Mouse (Mus musculus): ENCODE results near the gene Tm4sf4.

Tm4sf4 gene

GRCm38 (mm10) chr3:57425089-57425730, at the start of gene Tm4sf4:
Gene Tm4sf4 (plus strand): TSS chr3:57425314.
- 72% methylated on average over 10 of the region's 10 CpGs for WGBS

GRCm38 (mm10) chr3:57386423-57386822, 38.7 kb upstream of the Tm4sf4 start:
- 92% methylated on average over 6 of the region's 6 CpGs for WGBS

- 88% methylated on average over 2 of the region's 2 CpGs for WGBS
These were observed 38.2 kb upstream of the Tm4sf4 start for GRCm38 (mm10) chr3:57386895-57387294.

- 79% methylated on average over 2 of the region's 2 CpGs for WGBS
These were observed 37.5 kb upstream of the Tm4sf4 start for GRCm38 (mm10) chr3:57387593-57387992.

- 94% methylated on average over 4 of the region's 4 CpGs for WGBS
These were observed 13.6 kb upstream of the Tm4sf4 start for GRCm38 (mm10) chr3:57411535-57411934.

GRCm38 (mm10) chr3:57420233-57420632, 4.9 kb upstream of the Tm4sf4 start:
- 86% methylated on average over 2 of the region's 2 CpGs for WGBS

- 97% methylated on average over 1 of the region's 1 CpGs for WGBS
These were observed 4.5 kb upstream of the Tm4sf4 start for GRCm38 (mm10) chr3:57420660-57421059.

GRCm38 (mm10) chr3:57426351-57426750, 1.2 kb downstream of the Tm4sf4 start:
- 91% methylated on average over 11 of the region's 11 CpGs for WGBS

- whole genome bisulfite sequencing, result 46% methylated on average over 5 of the region's 5 CpGs
These were observed 3.8 kb downstream of the Tm4sf4 start for GRCm38 (mm10) chr3:57428682-57429464.

GRCm38 (mm10) chr3:57429486-57429885, 4.4 kb downstream of the Tm4sf4 start:
- WGBS, result 63% methylated on average over 4 of the region's 4 CpGs

- 69% methylated on average over 3 of the region's 3 CpGs for WGBS
These were observed 6.6 kb downstream of the Tm4sf4 start for GRCm38 (mm10) chr3:57431706-57432105.

GRCm38 (mm10) chr3:57435364-57435763, 10.2 kb downstream of the Tm4sf4 start:
- 85% methylated on average over 8 of the region's 8 CpGs for WGBS

- WGBS, result 79% methylated on average over 3 of the region's 3 CpGs
These were observed 15.8 kb downstream of the Tm4sf4 start for GRCm38 (mm10) chr3:57440956-57441355.

GRCm38 (mm10) chr3:57445706-57446105, 20.6 kb downstream of the Tm4sf4 start:
- 43% methylated on average over 3 of the region's 3 CpGs for WGBS

GRCm38 (mm10) chr3:57447889-57448288, 22.8 kb downstream of the Tm4sf4 start:
- WGBS, result 9% methylated on average over 1 of the region's 1 CpGs

GRCm38 (mm10) chr3:57448445-57448844, 23.3 kb downstream of the Tm4sf4 start:
- WGBS, result 25% methylated on average over 5 of the region's 5 CpGs

GRCm38 (mm10) chr3:57458652-57459051, 33.5 kb downstream of the Tm4sf4 start:
- 84% methylated on average over 11 of the region's 11 CpGs for WGBS

GRCm38 (mm10) chr3:57463302-57463701, 38.2 kb downstream of the Tm4sf4 start:
- 90% methylated on average over 4 of the region's 4 CpGs for WGBS

- WGBS, result 54% methylated on average over 3 of the region's 3 CpGs
These were observed 41.2 kb downstream of the Tm4sf4 start for GRCm38 (mm10) chr3:57466289-57466688.

GRCm38 (mm10) chr3:57469325-57469724, 44.2 kb downstream of the Tm4sf4 start:
- WGBS, result 96% methylated on average over 3 of the region's 3 CpGs

GRCm38 (mm10) chr3:57470326-57470725, 45.2 kb downstream of the Tm4sf4 start:
- 42% methylated on average over 5 of the region's 5 CpGs for WGBS

GRCm38 (mm10) chr3:57470981-57471601, 46.0 kb downstream of the Tm4sf4 start:
- WGBS, result 14% methylated on average over 15 of the region's 15 CpGs

- 63% methylated on average over 4 of the region's 4 CpGs for WGBS
These were observed 47.3 kb downstream of the Tm4sf4 start for GRCm38 (mm10) chr3:57472407-57472806.

All from cerebral cortex, adult 2 months (tissue).